ENCODE assay signal across 30 mouse cellular contexts in genomic region chr5:125416183-125416582, GRCm38 (mm10). TPM values are rescaled to one million over a fixed set of nuclear protein-coding genes. Genes with fewer than 3 reads are reported as not detected.
"Had no signal": no experiment of that assay in that cellular context is flagged by ENCODE, and none has a peak within 500 bp of the region (broad histone marks: within the 10 kb centered on the region; RNA-seq: fewer than 3 reads in every experiment).

No protein-coding gene starts in this region.

- H3K4me2 ChIP-seq: embryonic facial prominence, embryonic 12.5 days; embryonic facial prominence, embryonic 13.5 days; embryonic facial prominence, embryonic 15.5 days; forebrain, embryonic 12.5 days; forebrain, embryonic 13.5 days; forebrain, embryonic 15.5 days had no signal

- H3K27me3 ChIP-seq: embryonic facial prominence, embryonic 12.5 days; embryonic facial prominence, embryonic 13.5 days; embryonic facial prominence, embryonic 15.5 days; forebrain, embryonic 12.5 days; forebrain, embryonic 13.5 days; forebrain, embryonic 15.5 days had no signal

- ATAC-seq: forebrain, embryonic 13.5 days; forebrain, embryonic 14.5 days; forebrain, embryonic 15.5 days; forebrain, embryonic 16.5 days; forebrain, postnatal 0 days had no signal

- H3K9me3 ChIP-seq: embryonic facial prominence, embryonic 10.5 days; embryonic facial prominence, embryonic 12.5 days; embryonic facial prominence, embryonic 13.5 days; embryonic facial prominence, embryonic 15.5 days; forebrain, embryonic 10.5 days; forebrain, embryonic 12.5 days; forebrain, embryonic 13.5 days; forebrain, embryonic 15.5 days had no signal

- DNase-seq: cerebellum, adult 2 months; cerebellum, adult 8-10 months; cerebellum, adult 9-10 months; cerebellum, adult 9-11 months; cerebellum, postnatal 10 days; cerebellum, postnatal 14 days; cerebellum, postnatal 25 days; cerebellum, postnatal 36 days; embryo, embryonic 11 days; forebrain, postnatal 0 days; gastrocnemius, adult 2 months; gastrocnemius, postnatal 10 days; gastrocnemius, postnatal 14 days; gastrocnemius, postnatal 25 days; gastrocnemius, postnatal 36 days; heart, adult 18-20 months; heart, adult 2 months had no signal

- H3K4me3 ChIP-seq: embryonic facial prominence, embryonic 10.5 days; embryonic facial prominence, embryonic 12.5 days; embryonic facial prominence, embryonic 13.5 days; embryonic facial prominence, embryonic 15.5 days; erythroblast, embryonic 14.5 days; forebrain, embryonic 10.5 days; forebrain, embryonic 12.5 days; forebrain, embryonic 13.5 days; forebrain, embryonic 15.5 days; gastrocnemius, adult 2 months; heart, adult 2 months had no signal

- H3K27ac ChIP-seq: embryonic facial prominence, embryonic 10.5 days; embryonic facial prominence, embryonic 12.5 days; embryonic facial prominence, embryonic 13.5 days; embryonic facial prominence, embryonic 15.5 days; forebrain, embryonic 10.5 days; forebrain, embryonic 12.5 days; forebrain, embryonic 13.5 days; forebrain, embryonic 15.5 days; gastrocnemius, adult 2 months; heart, adult 2 months had no signal

- H3K9ac ChIP-seq: embryonic facial prominence, embryonic 12.5 days; embryonic facial prominence, embryonic 13.5 days; embryonic facial prominence, embryonic 15.5 days; forebrain, embryonic 12.5 days; forebrain, embryonic 13.5 days; forebrain, embryonic 15.5 days; forebrain, postnatal 0 days had no signal

- H3K4me1 ChIP-seq: embryonic facial prominence, embryonic 10.5 days; embryonic facial prominence, embryonic 12.5 days; embryonic facial prominence, embryonic 13.5 days; embryonic facial prominence, embryonic 15.5 days; forebrain, embryonic 10.5 days; forebrain, embryonic 12.5 days; forebrain, embryonic 15.5 days had no signal

RNA-seq across cellular contexts. Expression of gene Gm10382, which starts 27.1 kb away (rescaled TPM):
- total RNA-seq: gastrocnemius, adult 2 months; gastrocnemius, postnatal 14 days; gastrocnemius, postnatal 25 days; gastrocnemius, postnatal 4 days had no signal
- polyA plus RNA-seq: embryonic facial prominence, embryonic 11.5 days had no signal
